Mouse (Mus musculus): ENCODE measurements around the gene Dohh.

GRCm38 (mm10) chr10:81406504-81407440 lies 22.5 kb downstream of the Dohh start:
- TF ChIP-seq POLR2A (IDR thresholded peaks at IDR 0.05; ENCODE audit: insufficient read depth, low read length) (no peak), CTCF (IDR thresholded peaks at IDR 0.05; ENCODE audit: low read depth, low read length) (no peak)
